Mouse (Mus musculus) heart, embryonic 12.5 days (tissue): ENCODE measurements around the gene Ssh2. TPM values are rescaled to one million over a fixed set of nuclear protein-coding genes. Genes with fewer than 3 reads are reported as not detected.
A peak's percentile ranks its signal among the peaks of the same experiment; 100 is the strongest.

ENCODE experiments used
- ATAC-seq: fragments of 200-750 bp; cut with Nextera tagmentation; 2 replicates; pipeline ENCODE4 v1.8.0; 2017; ENCODE audit warnings: moderate TSS enrichment, moderate library complexity; ENCODE audit not compliant: insufficient number of reproducible peaks, low FRiP score
- H3K27ac ChIP-seq: fragments of 300-500 bp; sonication (generic); 2 replicates; pipeline ENCODE4 v1.5.1; 2016; ENCODE audit warnings: mild to moderate bottlenecking, moderate library complexity; ENCODE audit not compliant: poor library complexity, severe bottlenecking
- H3K27me3 ChIP-seq: fragments of 300-500 bp; sonication (generic); replicated peaks from 2 replicates; pipeline ENCODE4 v1.6.1; 2016; ENCODE audit warnings: mild to moderate bottlenecking, moderate library complexity
- H3K36me3 ChIP-seq: fragments of 300-500 bp; sonication (generic); 2 replicates; pipeline ENCODE4 v1.6.1; 2016; ENCODE audit warnings: mild to moderate bottlenecking, moderate library complexity
- H3K4me1 ChIP-seq: fragments of 300-500 bp; sonication (generic); replicated peaks from 2 replicates; pipeline ENCODE4 v1.6.1; 2016; ENCODE audit warnings: mild to moderate bottlenecking
- H3K4me2 ChIP-seq: fragments of 300-500 bp; sonication (generic); 2 replicates; pipeline ENCODE4 v1.6.1; 2016; ENCODE audit warnings: mild to moderate bottlenecking, moderate library complexity
- H3K4me3 ChIP-seq: fragments of 300-500 bp; sonication (generic); 2 replicates; pipeline ENCODE4 v1.5.1; 2016; ENCODE audit warnings: mild to moderate bottlenecking
- H3K9ac ChIP-seq: fragments of 300-500 bp; sonication (generic); 2 replicates; pipeline ENCODE4 v1.6.1; 2016; ENCODE audit warnings: mild to moderate bottlenecking, moderate library complexity
- H3K9me3 ChIP-seq: fragments of 300-500 bp; sonication (generic); replicated peaks from 2 replicates; pipeline ENCODE4 v1.6.1; 2016; ENCODE audit warnings: mild to moderate bottlenecking, moderate library complexity
- WGBS: fragments of 180-500 bp; shearing (Covaris S2); methylation state at CpG from one replicate; pipeline ENCODE4 v1.1.7; 2016; 5-methylcytosine and 5-hydroxymethylcytosine counted together
- polyA plus RNA-seq: library from polyadenylated mRNA; unstranded; fragments of >200 nt; fragmentation: Nextera tagmentation; extraction: Ambion mirVana; gene quantifications from 2 replicates; pipeline ENCODE4 v1.2.1, GENCODE M21; 2016

Ssh2 gene
- 29.8 and 33.4 TPM in 2 replicates for polyA plus RNA-seq

GRCm38 (mm10) chr11:77215951-77216760, at the start of gene Ssh2:
Gene Ssh2, plus strand, starts transcription at chr11:77216287.
- peak; percentile 90 for ATAC-seq
- peak within 1 kb of the TSS; percentile 87 for H3K27ac ChIP-seq

GRCm38 (mm10) chr11:77173731-77174130, 42.4 kb upstream of the Ssh2 start:
- ATAC-seq = no peak
- no peak overlapping the region for H3K27ac ChIP-seq
- no peak overlapping the region for H3K4me2 ChIP-seq
- no peaks in the 10 kb centered on the region for H3K4me1 ChIP-seq
- H3K4me3 ChIP-seq = no peak overlapping the region
- 68% methylated on average over 4 of the region's 4 CpGs for WGBS
- no peaks in the 10 kb centered on the region for H3K36me3 ChIP-seq
- no peaks in the 10 kb centered on the region for H3K9me3 ChIP-seq
- no peak overlapping the region for H3K9ac ChIP-seq
- H3K27me3 ChIP-seq = no peaks in the 10 kb centered on the region; the same call in 1 of the 2 replicates

More at GRCm38 (mm10) chr11:77215951-77216760, at the start of gene Ssh2:
- H3K4me3 ChIP-seq = peak within 1 kb of the TSS; percentile 74
- peaks cover 14% of the 10 kb centered on the region for H3K4me1 ChIP-seq
- H3K9me3 ChIP-seq = no peaks in the 10 kb centered on the region
- H3K27me3 ChIP-seq = no peaks in the 10 kb centered on the region
- H3K4me2 ChIP-seq = peak within 1 kb of the TSS; percentile 93
- H3K9ac ChIP-seq = peak within 1 kb of the TSS; percentile 83
- WGBS = under 1% methylated on average over 79 of the region's 82 CpGs
- H3K36me3 ChIP-seq = no peaks in the 10 kb centered on the region

GRCm38 (mm10) chr11:77174531-77174930, 41.6 kb upstream of the Ssh2 start:
- no peak overlapping the region for H3K27ac ChIP-seq

GRCm38 (mm10) chr11:77179771-77180170, 36.3 kb upstream of the Ssh2 start:
- no peak overlapping the region for H3K27ac ChIP-seq
- no peak overlapping the region for H3K4me2 ChIP-seq
- no peaks in the 10 kb centered on the region for H3K27me3 ChIP-seq
- H3K9me3 ChIP-seq = no peaks in the 10 kb centered on the region
- 0 out of 2 replicates have a peak, but pooled peaks cover 7% of the 10 kb centered on the region for H3K4me1 ChIP-seq
- H3K9ac ChIP-seq = no peak overlapping the region
- H3K36me3 ChIP-seq = no peaks in the 10 kb centered on the region
- no peak overlapping the region for H3K4me3 ChIP-seq
- 66% methylated on average over 3 of the region's 3 CpGs for WGBS
- no peak for ATAC-seq

More at GRCm38 (mm10) chr11:77174531-77174930, 41.6 kb upstream of the Ssh2 start:
- no peak overlapping the region for H3K4me3 ChIP-seq
- H3K4me2 ChIP-seq = no peak overlapping the region
- H3K4me1 ChIP-seq = no peaks in the 10 kb centered on the region
- no peaks in the 10 kb centered on the region for H3K27me3 ChIP-seq
- WGBS = 76% methylated on average over 7 of the region's 7 CpGs
- H3K9me3 ChIP-seq = no peaks in the 10 kb centered on the region
- ATAC-seq = no peak
- no peaks in the 10 kb centered on the region for H3K36me3 ChIP-seq
- no peak overlapping the region for H3K9ac ChIP-seq

GRCm38 (mm10) chr11:77180886-77181285, 35.2 kb upstream of the Ssh2 start:
- Histone ChIP-seq H3K9ac (no peak overlapping the region), H3K4me1 (0 out of 2 replicates have a peak, but pooled peaks cover 7% of the 10 kb centered on the region), H3K36me3 (no peaks in the 10 kb centered on the region), H3K27me3 (no peaks in the 10 kb centered on the region), H3K27ac (no peak overlapping the region), H3K4me2 (no peak overlapping the region), H3K4me3 (no peak overlapping the region), H3K9me3 (no peaks in the 10 kb centered on the region)
- ATAC-seq = no peak
- WGBS = 42% methylated on average over 4 of the region's 4 CpGs

- 0 out of 2 replicates have a peak, but pooled peaks cover 7% of the 10 kb centered on the region for H3K4me1 ChIP-seq
- H3K9me3 ChIP-seq = no peaks in the 10 kb centered on the region
- WGBS = 71% methylated on average over 5 of the region's 5 CpGs
- H3K36me3 ChIP-seq = no peaks in the 10 kb centered on the region
- no peak overlapping the region for H3K4me2 ChIP-seq
- H3K27ac ChIP-seq = no peak overlapping the region
- no peak overlapping the region for H3K9ac ChIP-seq
- no peak overlapping the region for H3K4me3 ChIP-seq
- no peaks in the 10 kb centered on the region for H3K27me3 ChIP-seq
- ATAC-seq = no peak
Observed at GRCm38 (mm10) chr11:77181528-77181927, 34.6 kb upstream of the Ssh2 start.

- Histone ChIP-seq H3K36me3 (no peaks in the 10 kb centered on the region), H3K27me3 (no peaks in the 10 kb centered on the region), H3K27ac (no peak overlapping the region), H3K4me2 (no peak overlapping the region), H3K9ac (no peak overlapping the region), H3K4me1 (0 out of 2 replicates have a peak, but pooled peaks cover 7% of the 10 kb centered on the region), H3K9me3 (no peaks in the 10 kb centered on the region), H3K4me3 (no peak overlapping the region)
- no peak for ATAC-seq
- WGBS = 79% methylated on average over 2 of the region's 2 CpGs
Observed at GRCm38 (mm10) chr11:77182041-77182440, 34.0 kb upstream of the Ssh2 start.

GRCm38 (mm10) chr11:77182616-77183015, 33.5 kb upstream of the Ssh2 start:
- H3K27me3 ChIP-seq = no peaks in the 10 kb centered on the region
- H3K4me2 ChIP-seq = no peak overlapping the region
- H3K36me3 ChIP-seq = no peaks in the 10 kb centered on the region
- ATAC-seq = no peak
- no peak overlapping the region for H3K27ac ChIP-seq
- no peak overlapping the region for H3K9ac ChIP-seq
- WGBS = 54% methylated on average over 2 of the region's 2 CpGs
- H3K4me1 ChIP-seq = 0 out of 2 replicates have a peak, but pooled peaks cover 7% of the 10 kb centered on the region
- H3K4me3 ChIP-seq = no peak overlapping the region
- no peaks in the 10 kb centered on the region for H3K9me3 ChIP-seq

- Histone ChIP-seq H3K4me3 (no peak overlapping the region), H3K4me1 (0 out of 2 replicates have a peak, but pooled peaks cover 7% of the 10 kb centered on the region), H3K9ac (no peak overlapping the region), H3K27me3 (no peaks in the 10 kb centered on the region), H3K4me2 (no peak overlapping the region), H3K36me3 (no peaks in the 10 kb centered on the region), H3K9me3 (no peaks in the 10 kb centered on the region), H3K27ac (no peak overlapping the region)
- ATAC-seq = no peak
- 42% methylated on average over 2 of the region's 2 CpGs for WGBS
Observed at GRCm38 (mm10) chr11:77184926-77185325, 31.2 kb upstream of the Ssh2 start.

- H3K9me3 ChIP-seq = no peaks in the 10 kb centered on the region
- H3K27me3 ChIP-seq = no peaks in the 10 kb centered on the region
- ATAC-seq = no peak
- H3K9ac ChIP-seq = no peak within 1 kb of the TSS
- 83% methylated on average over 6 of the region's 6 CpGs for WGBS
- H3K27ac ChIP-seq = no peak within 1 kb of the TSS
- H3K4me3 ChIP-seq = no peak within 1 kb of the TSS
- no peaks in the 10 kb centered on the region for H3K36me3 ChIP-seq
- peaks cover 5% of the 10 kb centered on the region for H3K4me1 ChIP-seq
- no peak within 1 kb of the TSS for H3K4me2 ChIP-seq
Observed at GRCm38 (mm10) chr11:77188868-77189267, 27.2 kb upstream of the Ssh2 start, which contains the start of gene Efcab5. Gene Efcab5, minus strand, starts transcription at chr11:77188968.

GRCm38 (mm10) chr11:77193410-77193809, 22.7 kb upstream of the Ssh2 start:
- H3K36me3 ChIP-seq = no peaks in the 10 kb centered on the region
- WGBS = 76% methylated on average over 5 of the region's 5 CpGs
- no peak overlapping the region for H3K27ac ChIP-seq
- no peaks in the 10 kb centered on the region for H3K27me3 ChIP-seq
- H3K4me3 ChIP-seq = no peak overlapping the region
- ATAC-seq = no peak
- H3K4me1 ChIP-seq = peaks cover 22% of the 10 kb centered on the region
- no peaks in the 10 kb centered on the region for H3K9me3 ChIP-seq
- H3K9ac ChIP-seq = no peak overlapping the region
- H3K4me2 ChIP-seq = no peak overlapping the region
